Mouse (Mus musculus) thymus, adult 2 months (tissue): ENCODE measurements around the gene Wscd2.

ENCODE experiments used
- CTCF ChIP-seq: fragments of 200-500 bp; IDR thresholded peaks from 2 replicates; pipeline ENCODE4 v1.5.1; 2012; ENCODE audit warnings: mild to moderate bottlenecking, control low read depth, low read length, moderate library complexity, borderline replicate concordance; ENCODE audit not compliant: control insufficient read depth, poor library complexity, insufficient read depth; ENCODE audit errors: extremely low read depth
- POLR2A ChIP-seq: fragments of 200-500 bp; IDR thresholded peaks from 2 replicates; pipeline ENCODE4 v1.6.1; 2012; ENCODE audit warnings: mild to moderate bottlenecking, low read length, control low read depth, moderate library complexity; ENCODE audit not compliant: control insufficient read depth, poor library complexity, insufficient read depth; ENCODE audit errors: extremely low read depth

DNA sequence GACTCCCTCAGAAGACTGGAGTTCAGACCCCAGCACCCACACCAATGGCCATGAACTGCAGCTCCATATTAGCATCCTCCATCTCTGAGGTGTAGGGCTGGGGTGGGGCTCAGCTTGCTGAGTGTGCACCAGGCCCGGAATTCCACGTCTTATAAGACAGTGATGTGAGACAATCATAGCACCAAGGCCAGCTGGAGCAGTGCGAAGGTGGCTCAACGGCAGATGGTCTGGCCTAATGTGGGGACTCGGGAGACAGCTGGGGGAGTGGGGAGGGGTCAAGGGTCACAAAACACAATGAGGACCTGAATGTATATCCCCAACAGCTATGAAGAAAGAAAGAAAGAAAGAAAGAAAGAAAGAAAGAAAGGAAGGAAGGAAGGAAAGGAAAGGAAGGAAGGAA, 9.7 kb upstream of the Wscd2 start:
- TF ChIP-seq POLR2A, result no peak
- no peak for TF ChIP-seq CTCF
